Mouse (Mus musculus) liver, adult (tissue): ENCODE measurements around the gene Grin2a.

ENCODE experiments used
- GATA4 ChIP-seq: IDR thresholded peaks from 2 replicates; pipeline ENCODE4 v1.6.1; 2014; ENCODE audit warnings: mild to moderate bottlenecking, low read length; ENCODE audit not compliant: insufficient replicate concordance

Gene Grin2a

DNA sequence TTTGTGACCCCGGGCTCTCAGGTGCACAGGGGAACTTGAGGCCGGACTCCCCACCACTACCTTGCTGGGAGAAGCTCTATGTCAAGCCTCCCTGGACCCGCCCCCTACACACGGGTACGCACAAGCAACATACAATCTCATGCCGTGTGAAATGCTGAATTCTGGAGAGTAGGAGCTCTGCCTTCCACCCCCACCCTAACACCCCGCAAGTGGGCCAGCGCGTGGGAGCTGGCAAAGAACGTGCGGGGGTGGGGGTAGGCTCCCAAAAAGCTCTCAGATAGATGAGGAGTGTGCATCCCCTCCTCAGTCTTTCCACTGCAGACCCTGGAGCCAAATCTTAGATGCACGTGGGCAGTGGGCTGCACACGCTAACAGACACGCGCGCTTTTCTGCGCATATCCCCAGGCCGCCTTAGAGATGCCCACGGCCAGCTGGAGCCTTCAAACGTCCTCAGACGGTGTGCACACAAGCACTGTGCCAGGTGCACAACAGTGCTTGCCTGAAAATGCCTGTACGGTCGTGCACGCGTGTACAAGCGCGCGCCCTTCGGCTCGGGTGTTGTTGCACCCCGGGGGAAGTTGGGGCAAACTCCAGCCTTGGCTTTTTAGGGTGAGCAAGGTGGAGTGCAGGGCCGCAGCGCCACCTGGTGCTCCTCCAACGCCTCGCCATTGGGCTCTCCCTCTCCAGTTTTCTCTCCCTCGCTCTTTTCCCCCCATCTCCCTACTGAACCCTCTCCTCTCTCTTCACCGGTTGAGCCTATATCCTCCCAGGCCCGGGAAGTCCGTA is 1.9 kb downstream of the Grin2a start:
- no peak for TF ChIP-seq GATA4

DNA sequence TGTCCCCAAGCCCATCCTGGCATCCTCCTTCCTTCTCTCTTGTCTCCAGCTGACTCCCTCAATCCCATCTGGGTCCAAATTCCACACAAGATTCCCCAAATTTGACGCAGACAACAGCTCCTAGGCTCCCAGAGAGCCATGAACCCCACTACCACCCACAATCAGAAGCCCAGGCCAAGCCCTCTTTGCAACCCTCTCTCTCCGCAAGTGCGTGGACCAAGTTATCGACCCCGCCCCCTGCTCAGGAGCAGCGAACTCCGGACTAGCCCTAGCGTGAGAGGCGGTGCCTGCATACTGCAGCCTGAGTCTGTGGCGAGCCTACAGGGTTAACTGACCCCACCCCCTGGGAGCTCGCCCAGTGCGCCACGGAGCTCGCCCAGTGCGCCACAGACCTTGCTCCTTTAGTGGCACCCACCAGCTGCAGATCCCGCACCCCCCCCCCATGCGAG is 2.6 kb downstream of the Grin2a start:
- no peak for TF ChIP-seq GATA4

DNA sequence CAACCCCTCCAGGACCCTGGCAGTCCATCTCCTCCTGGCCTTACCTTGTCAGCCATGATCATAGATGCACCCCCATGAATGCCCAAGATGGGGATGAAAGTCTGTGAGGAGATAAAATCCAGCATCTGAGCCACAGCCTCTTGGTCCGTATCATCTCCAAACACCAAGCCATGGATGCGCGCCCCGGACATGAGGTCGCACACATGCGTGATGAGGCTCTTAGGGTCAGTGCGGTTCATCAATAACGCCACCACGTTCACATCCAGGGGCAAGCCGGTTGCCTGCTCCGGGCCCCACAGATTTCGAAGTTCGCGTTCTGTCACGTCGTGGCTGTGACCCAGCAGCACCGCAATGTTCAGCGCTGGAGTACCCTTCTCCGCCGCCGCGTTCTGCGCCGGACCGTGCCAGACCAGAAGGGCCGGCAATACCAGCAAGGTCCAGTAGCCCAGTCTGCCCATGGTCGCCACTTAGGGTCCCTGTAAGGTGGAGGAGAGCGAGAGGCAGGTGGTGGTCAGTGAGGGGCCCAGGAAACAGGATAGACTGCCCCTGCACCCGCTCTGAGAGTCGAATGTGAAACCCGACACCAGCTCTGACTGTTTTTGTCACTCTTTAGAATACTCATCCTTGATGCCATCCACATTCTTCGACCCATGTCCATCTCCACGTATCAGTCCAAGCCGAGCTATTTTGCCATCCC is 3.1 kb downstream of the Grin2a start:
- no peak for TF ChIP-seq GATA4

- TF ChIP-seq GATA4: no peak
These were observed 10.3 kb downstream of the Grin2a start for GRCm38 (mm10) chr16:9985041-9985440.

GRCm38 (mm10) chr16:9980641-9981040 is 14.7 kb downstream of the Grin2a start:
- TF ChIP-seq GATA4: no peak

DNA sequence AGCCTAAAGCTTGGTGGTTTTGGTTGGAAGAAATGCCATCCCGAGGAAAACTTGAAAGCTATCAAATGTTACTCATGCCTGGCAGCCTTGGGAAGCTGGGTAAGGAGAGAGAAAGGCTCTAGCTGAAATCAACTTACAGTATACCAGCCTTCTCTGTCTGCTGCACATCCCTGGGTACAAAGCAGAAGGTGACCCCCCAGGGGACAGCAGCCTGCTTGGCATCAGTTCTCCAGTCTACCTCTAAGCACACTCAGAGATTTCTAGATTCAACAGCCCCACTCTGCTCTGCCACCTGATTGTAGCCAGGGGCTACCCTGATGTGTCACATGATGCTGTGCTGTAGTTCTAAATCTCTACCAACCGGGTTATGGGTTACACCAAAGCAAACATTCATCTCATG is 17.2 kb downstream of the Grin2a start:
- no peak for TF ChIP-seq GATA4

- no peak for TF ChIP-seq GATA4
These were observed 22.7 kb downstream of the Grin2a start for GRCm38 (mm10) chr16:9972705-9973104.

DNA sequence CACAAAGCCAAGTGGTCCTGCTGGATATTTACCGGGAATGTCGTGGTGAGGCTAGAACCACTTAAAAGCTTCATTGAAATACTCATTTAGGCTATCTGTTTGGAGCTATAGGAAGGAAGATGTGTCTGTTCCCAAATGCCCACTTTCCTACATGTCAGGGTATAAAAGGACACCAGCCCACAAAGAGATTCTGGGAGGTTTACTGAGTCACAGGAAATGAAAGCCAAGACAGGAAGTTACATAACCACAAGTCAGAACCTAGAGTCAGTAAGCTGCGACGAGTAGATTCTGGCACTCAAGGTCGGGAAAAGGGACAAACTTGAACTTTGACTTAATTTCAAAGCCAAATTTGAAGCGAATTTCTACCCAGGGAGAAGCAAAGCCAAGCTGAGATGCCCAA is 30.9 kb downstream of the Grin2a start:
- TF ChIP-seq GATA4: no peak

DNA sequence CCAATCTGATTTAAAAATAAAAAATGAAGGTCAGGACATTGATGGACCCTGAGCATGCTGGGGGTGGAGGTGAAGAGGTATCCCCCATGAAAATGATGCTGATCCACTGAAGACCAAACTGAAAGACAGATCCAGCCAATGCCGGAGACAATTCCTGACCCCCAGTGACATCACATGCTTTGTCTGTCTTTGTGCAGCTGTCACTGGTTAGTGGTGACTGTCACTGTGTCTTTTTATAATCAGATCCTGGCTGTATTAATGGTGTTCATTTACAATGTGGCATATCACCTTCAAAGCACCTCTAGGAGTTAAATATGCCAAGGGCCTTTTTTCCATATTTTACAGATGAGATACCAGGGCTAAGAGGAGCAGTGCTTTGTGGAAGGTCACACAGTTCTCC is 32.9 kb downstream of the Grin2a start:
- no peak for TF ChIP-seq GATA4

GRCm38 (mm10) chr16:9959340-9959739 is 36.0 kb downstream of the Grin2a start:
- no peak for TF ChIP-seq GATA4

- TF ChIP-seq GATA4: no peak
These were observed 41.1 kb downstream of the Grin2a start for GRCm38 (mm10) chr16:9954266-9954665.

DNA sequence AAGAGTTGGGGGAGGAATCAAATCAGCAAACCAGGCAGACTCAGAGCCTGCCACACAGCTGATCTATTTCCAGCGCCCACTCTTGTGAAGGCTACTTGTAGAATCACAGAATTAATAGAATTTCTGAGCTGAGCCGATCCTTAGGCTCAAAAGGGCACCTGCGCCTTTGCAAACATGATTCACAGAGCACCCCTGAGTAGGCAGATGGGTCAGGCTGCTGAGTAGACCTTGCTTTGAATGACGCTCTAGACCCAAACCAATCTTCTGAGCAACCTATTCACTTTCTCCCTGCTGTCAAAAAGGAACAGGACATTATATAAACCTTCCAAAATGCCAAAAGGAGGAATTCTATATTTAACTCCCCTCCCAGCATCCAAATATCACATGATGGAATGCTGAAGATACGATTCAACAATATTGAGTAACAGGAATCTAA is 41.9 kb downstream of the Grin2a start:
- TF ChIP-seq GATA4: no peak

DNA sequence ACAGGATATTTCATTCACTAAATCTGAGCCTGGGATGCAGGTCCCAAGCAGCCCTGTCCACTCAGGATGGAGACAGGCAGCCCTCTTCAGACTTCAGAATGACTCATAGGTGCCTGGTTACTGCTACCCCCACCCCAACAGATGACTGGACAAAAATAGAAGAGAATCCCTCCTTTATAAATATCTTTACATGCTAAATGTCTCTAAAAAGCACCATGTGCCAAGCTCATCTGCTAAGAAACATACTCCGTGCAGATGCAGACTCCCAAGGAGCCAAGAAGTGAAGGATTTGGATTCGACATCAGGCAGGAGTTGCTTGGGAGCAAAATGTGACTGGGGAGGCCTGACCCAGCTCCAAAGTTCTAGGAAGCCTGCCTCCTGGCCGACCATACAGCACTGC is 46.1 kb downstream of the Grin2a start:
- TF ChIP-seq GATA4: no peak

GRCm38 (mm10) chr16:9947430-9947829 is 47.9 kb downstream of the Grin2a start:
- TF ChIP-seq GATA4: no peak

- TF ChIP-seq GATA4: no peak
These were observed 50.5 kb downstream of the Grin2a start for GRCm38 (mm10) chr16:9944836-9945235.

- TF ChIP-seq GATA4: no peak
These were observed 53.9 kb downstream of the Grin2a start for GRCm38 (mm10) chr16:9941306-9941930.

DNA sequence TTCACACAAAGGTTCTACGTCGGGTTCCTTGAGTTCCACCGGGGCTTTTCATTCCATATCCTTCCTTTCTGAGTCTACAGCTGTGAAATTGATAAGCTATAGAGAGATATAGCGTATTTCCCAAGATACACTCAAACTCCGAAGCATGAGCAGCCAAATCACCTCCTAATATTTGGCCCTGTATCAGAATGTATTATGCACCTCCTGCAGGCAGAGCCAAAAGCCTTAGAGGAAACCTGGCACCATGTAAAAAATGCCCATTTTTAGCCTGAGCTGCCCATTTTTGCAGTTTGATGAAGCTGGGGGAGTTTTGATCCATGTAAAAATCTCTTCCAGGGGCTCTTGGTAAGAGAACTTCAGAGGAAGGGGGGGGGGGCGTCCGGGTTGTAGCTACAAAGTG is 54.6 kb downstream of the Grin2a start:
- no peak for TF ChIP-seq GATA4

DNA sequence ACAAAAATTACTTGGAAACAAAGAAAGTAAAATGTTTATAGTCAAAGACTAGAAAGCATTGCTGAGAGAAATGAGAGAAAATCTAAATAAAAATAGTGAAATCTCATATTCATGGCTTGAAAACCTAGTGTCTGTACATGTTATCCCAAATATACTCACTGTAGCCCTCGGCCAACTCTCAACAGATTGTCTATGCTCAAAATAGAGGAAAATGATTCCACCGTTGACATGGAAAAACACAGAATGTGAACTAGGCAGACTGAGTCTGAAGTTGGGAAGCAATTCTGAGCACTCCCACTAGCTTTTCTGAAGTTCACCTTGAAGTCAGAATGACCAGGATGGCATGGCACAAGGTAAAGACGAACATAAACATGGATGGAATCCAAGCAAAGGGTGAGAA is 84.7 kb downstream of the Grin2a start:
- no peak for TF ChIP-seq GATA4
